Comparison of ENCODE assay signal across 8 mouse cellular contexts in genomic region chr6:37806529-37807191, GRCm38 (mm10).
DNase-seq lines count a peak whose midpoint lies in the region; ATAC-seq and TF ChIP-seq lines count a peak whose summit lies in the region.
"Not testable (repeated sequence)": the region's sequence is repeated elsewhere in the genome, so short reads cannot be mapped to it uniquely, and the experiment has no call there.

No protein-coding gene starts in this region.

- H3K4me3 ChIP-seq in hindbrain, embryonic 14.5 days (replicated peaks; ENCODE audit: low read length); kidney, embryonic 14.5 days (ENCODE audit: low read length); liver, embryonic 13.5 days (replicated peaks); stomach, postnatal 0 days (ENCODE audit: low read depth, low read length): not testable (repeated sequence)
- H3K4me3 ChIP-seq in myocyte, result peak overlapping the region; percentile 21

- not testable (repeated sequence) for H3K27ac ChIP-seq in hindbrain, embryonic 14.5 days; kidney, embryonic 14.5 days (ENCODE audit: low read depth, low read length); liver, embryonic 13.5 days; stomach, postnatal 0 days (replicated peaks)

- H3K27me3 ChIP-seq in hindbrain, embryonic 14.5 days (ENCODE audit: control insufficient read depth, insufficient read depth, low read length); kidney, embryonic 14.5 days (ENCODE audit: control insufficient read depth, insufficient read depth, low read length); liver, embryonic 13.5 days; myocyte (ENCODE audit: control insufficient read depth, insufficient read depth, insufficient read length); stomach, postnatal 0 days (ENCODE audit: control insufficient read depth, insufficient read depth, low read length): not testable (repeated sequence)

- not testable (repeated sequence) for H3K4me1 ChIP-seq in hindbrain, embryonic 14.5 days (replicated peaks; ENCODE audit: control insufficient read depth, insufficient read depth, low read length); kidney, embryonic 14.5 days (ENCODE audit: control insufficient read depth, insufficient read depth, low read length); liver, embryonic 13.5 days (replicated peaks); stomach, postnatal 0 days (replicated peaks; ENCODE audit: control insufficient read depth, insufficient read depth)

- not testable (repeated sequence) for H3K9me3 ChIP-seq in hindbrain, embryonic 14.5 days (ENCODE audit: control insufficient read depth, low read length); kidney, embryonic 14.5 days (ENCODE audit: control insufficient read depth, low read length); liver, embryonic 13.5 days (replicated peaks); stomach, postnatal 0 days (ENCODE audit: control insufficient read depth, low read length)

- 78% methylated on average over 1 of the region's 10 CpGs for WGBS in hindbrain, embryonic 14.5 days
- WGBS in kidney, embryonic 14.5 days, result 84% methylated on average over 1 of the region's 10 CpGs
- 71% methylated on average over 1 of the region's 10 CpGs for WGBS in liver, embryonic 13.5 days (ENCODE audit: insufficient replicate concordance)
- WGBS in stomach, postnatal 0 days, result 43% methylated on average over 1 of the region's 10 CpGs

- H3K79me2 ChIP-seq in myocyte (ENCODE audit: control insufficient read depth, insufficient read depth), result not testable (repeated sequence)

- peak; percentile 65 for ATAC-seq in erythroid progenitor cell, adult 5-6 weeks (replicated peaks; ENCODE audit: low FRiP score, poor library complexity, severe bottlenecking)
- peak; percentile 79; the same call in 1 of the 2 replicates for ATAC-seq in frontal cortex, adult (ENCODE audit: low TSS enrichment)
- ATAC-seq in hindbrain, embryonic 14.5 days (ENCODE audit: low FRiP score), result peak; percentile 59; the same call in 1 of the 2 replicates
- peak; percentile 86; the same call in 1 of the 2 replicates for ATAC-seq in kidney, embryonic 14.5 days (ENCODE audit: low FRiP score, low TSS enrichment)
- peak; percentile 43; the same call in 1 of the 2 replicates for ATAC-seq in liver, embryonic 13.5 days (ENCODE audit: low read depth)
- ATAC-seq in megakaryocyte-erythroid progenitor cell, adult 5-6 weeks (replicated peaks; ENCODE audit: low FRiP score, low TSS enrichment, poor library complexity, severe bottlenecking), result peak; percentile 75
- ATAC-seq in stomach, postnatal 0 days (ENCODE audit: low FRiP score, low TSS enrichment), result peak; percentile 76

- not testable (repeated sequence) for H3K4me2 ChIP-seq in hindbrain, embryonic 14.5 days (replicated peaks); kidney, embryonic 14.5 days (replicated peaks; ENCODE audit: low read depth, low read length); liver, embryonic 13.5 days; myocyte (ENCODE audit: low read depth); stomach, postnatal 0 days (replicated peaks; ENCODE audit: low read depth)

- not testable (repeated sequence) for H3ac ChIP-seq in myocyte (ENCODE audit: control insufficient read depth, insufficient read length)

- not testable (repeated sequence) for TF ChIP-seq CTCF in stomach, postnatal 0 days (IDR thresholded peaks at IDR 0.05; ENCODE audit: low read depth)

- not testable (repeated sequence) for TF ChIP-seq POLR2A in myocyte (IDR thresholded peaks at IDR 0.05; ENCODE audit: insufficient read length, low read depth)

- TF ChIP-seq EP300 in stomach, postnatal 0 days (optimal IDR thresholded peaks at IDR 0.05), result not testable (repeated sequence)

- not testable (repeated sequence) for H3K9ac ChIP-seq in hindbrain, embryonic 14.5 days; kidney, embryonic 14.5 days (ENCODE audit: low read depth, low read length); liver, embryonic 13.5 days; stomach, postnatal 0 days (ENCODE audit: low read length)

- not testable (repeated sequence) for DNase-seq in hindbrain, embryonic 14.5 days (ENCODE audit: low spot score); liver, embryonic 13.5 days; stomach, postnatal 0 days (ENCODE audit: low spot score)

- not testable (repeated sequence) for H3K36me3 ChIP-seq in hindbrain, embryonic 14.5 days (replicated peaks; ENCODE audit: control insufficient read depth, insufficient read depth); kidney, embryonic 14.5 days (ENCODE audit: control insufficient read depth, insufficient read depth, low read length); liver, embryonic 13.5 days; myocyte (ENCODE audit: control insufficient read depth, insufficient read depth); stomach, postnatal 0 days (ENCODE audit: control insufficient read depth, insufficient read depth, low read length)
